Mouse (Mus musculus) heart, adult 2 months (tissue): Measurements from ENCODE around the gene Odf4. TPM values are rescaled to one million over a fixed set of nuclear protein-coding genes. Genes with fewer than 3 reads are reported as not detected.
A peak's percentile ranks its signal among the peaks of the same experiment; 100 is the strongest.

Experiments used
- DNase-seq, 2 experiments: peaks; one replicate each; pipeline ENCODE4 v3.0.0; 2021
- H3K27ac ChIP-seq: fragments of 200-600 bp; 2 replicates; pipeline ENCODE4 v1.8.1; 2022
- H3K27me3 ChIP-seq: fragments of 200-500 bp; 2 replicates; pipeline ENCODE4 v1.6.1; 2012; ENCODE audit warnings: mild to moderate bottlenecking, low read length, inconsistent platforms, mixed read lengths; ENCODE audit not compliant: control insufficient read depth, insufficient read depth
- H3K36me3 ChIP-seq: fragments of 200-500 bp; 2 replicates; pipeline ENCODE4 v1.6.1; 2012; ENCODE audit warnings: low read length, inconsistent platforms; ENCODE audit not compliant: control insufficient read depth, insufficient read depth
- H3K4me1 ChIP-seq: fragments of 200-500 bp; 2 replicates; pipeline ENCODE4 v1.6.1; 2011; ENCODE audit warnings: low read length; ENCODE audit not compliant: control insufficient read depth, insufficient read depth
- H3K4me3 ChIP-seq: fragments of 200-600 bp; 2 replicates; pipeline ENCODE4 v1.8.1; 2022
- H3K79me2 ChIP-seq: fragments of 200-500 bp; replicated peaks from 2 replicates; pipeline ENCODE4 v1.6.1; 2012; ENCODE audit warnings: mild to moderate bottlenecking, inconsistent platforms, low read length, moderate library complexity, mixed read lengths; ENCODE audit not compliant: control insufficient read depth, insufficient read depth
- H3K9ac ChIP-seq: fragments of 200-500 bp; 2 replicates; pipeline ENCODE4 v1.6.1; 2012; ENCODE audit warnings: low read depth, mild to moderate bottlenecking, control low read depth, inconsistent platforms, low read length, mixed read lengths
- CTCF ChIP-seq: fragments of 200-600 bp; IDR thresholded peaks from 2 replicates; pipeline ENCODE4 v1.8.1; 2022; ENCODE audit warnings: antibody characterized with exemption, mild to moderate bottlenecking, moderate library complexity
- EP300 ChIP-seq: fragments of 200-500 bp; IDR thresholded peaks from 2 replicates; pipeline ENCODE4 v1.6.1; 2011; ENCODE audit warnings: low read depth, low read length, control low read depth; ENCODE audit not compliant: insufficient read depth
- POLR2A ChIP-seq: fragments of 200-500 bp; IDR thresholded peaks from 2 replicates; pipeline ENCODE4 v1.6.1; 2011; ENCODE audit warnings: mild to moderate bottlenecking, low read depth, low read length, control low read depth; ENCODE audit not compliant: insufficient read depth
- WGBS: fragments of 180-500 bp; shearing (Covaris S2); methylation state at CpG from one replicate; pipeline ENCODE4 v1.1.7; 2018; 5-methylcytosine and 5-hydroxymethylcytosine counted together
- intact Hi-C: fragments of 180-260 bp; cut with DNase I; formaldehyde crosslinking; loops from one replicate; pipeline ENCODE4 v1.15.1; 2025
- polyA plus RNA-seq: library from polyadenylated mRNA; depleted of rRNA; stranded (reverse); fragments of >200 nt; gene quantifications from 2 replicates; pipeline ENCODE4 v1.2.3, GENCODE M21; 2012; rRNA removed
- total RNA-seq, 2 experiments: library from RNA; stranded (reverse); gene quantifications; 2 replicates each; pipeline ENCODE4 v1.2.3; 2021

The Odf4 gene
- total and polyA plus RNA-seq, 3 experiments, result 0.25 TPM; not detected in 2

- Histone ChIP-seq H3K9ac (no peak overlapping the region), H3K79me2 (no peaks in the 10 kb centered on the region), H3K36me3 (no peaks in the 10 kb centered on the region), H3K4me1 (no peaks in the 10 kb centered on the region), H3K27ac (no peak overlapping the region), H3K27me3 (no peaks in the 10 kb centered on the region), H3K4me3 (no peak overlapping the region)
- 83% methylated on average over 5 of the region's 5 CpGs for WGBS
- intact Hi-C loops, result no loop called here
- TF ChIP-seq CTCF, result no peak
- no peak for TF ChIP-seq EP300
- no peak for TF ChIP-seq POLR2A
- no peak for DNase-seq
Measured at GRCm38 (mm10) chr11:68886091-68886490, 40.8 kb downstream of the Odf4 start.

GRCm38 (mm10) chr11:68884368-68884767, 42.5 kb downstream of the Odf4 start:
- Histone ChIP-seq H3K4me1 (no peaks in the 10 kb centered on the region), H3K27ac (no peak overlapping the region), H3K9ac (no peak overlapping the region), H3K36me3 (no peaks in the 10 kb centered on the region), H3K79me2 (no peaks in the 10 kb centered on the region), H3K27me3 (no peaks in the 10 kb centered on the region), H3K4me3 (no peak overlapping the region)
- DNase-seq, result no peak
- 76% methylated on average over 5 of the region's 5 CpGs for WGBS
- TF ChIP-seq POLR2A, result no peak
- TF ChIP-seq CTCF, result no peak
- TF ChIP-seq EP300, result no peak
- intact Hi-C loops, result no loop called here

GRCm38 (mm10) chr11:68883843-68884242, 43.0 kb downstream of the Odf4 start:
- DNase-seq, result no peak
- H3K4me1 ChIP-seq, result no peaks in the 10 kb centered on the region
- intact Hi-C loops, result no loop called here
- TF ChIP-seq POLR2A, result no peak
- no peak for TF ChIP-seq CTCF
- TF ChIP-seq EP300, result no peak
- H3K9ac ChIP-seq, result no peak overlapping the region
- 80% methylated on average over 2 of the region's 2 CpGs for WGBS
- no peaks in the 10 kb centered on the region for H3K27me3 ChIP-seq
- no peaks in the 10 kb centered on the region for H3K79me2 ChIP-seq
- no peak overlapping the region for H3K4me3 ChIP-seq
- H3K36me3 ChIP-seq, result no peaks in the 10 kb centered on the region
- no peak overlapping the region for H3K27ac ChIP-seq

GRCm38 (mm10) chr11:68882107-68882506, 44.8 kb downstream of the Odf4 start:
- no peak overlapping the region for H3K4me3 ChIP-seq
- H3K4me1 ChIP-seq, result no peaks in the 10 kb centered on the region
- H3K9ac ChIP-seq, result no peak overlapping the region
- DNase-seq, result no peak
- H3K27me3 ChIP-seq, result no peaks in the 10 kb centered on the region
- intact Hi-C loops, result no loop called here
- WGBS, result 34% methylated on average over 14 of the region's 14 CpGs
- no peaks in the 10 kb centered on the region for H3K36me3 ChIP-seq
- no peaks in the 10 kb centered on the region for H3K79me2 ChIP-seq
- H3K27ac ChIP-seq, result no peak overlapping the region
- TF ChIP-seq POLR2A, result no peak
- no peak for TF ChIP-seq CTCF
- no peak for TF ChIP-seq EP300

- WGBS, result 78% methylated on average over 5 of the region's 5 CpGs
- Histone ChIP-seq H3K4me3 (no peak overlapping the region), H3K27me3 (no peaks in the 10 kb centered on the region), H3K4me1 (no peaks in the 10 kb centered on the region), H3K79me2 (no peaks in the 10 kb centered on the region), H3K36me3 (peaks cover 3% of the 10 kb centered on the region; the same call in 1 of the 2 replicates), H3K9ac (no peak overlapping the region), H3K27ac (no peak overlapping the region)
- intact Hi-C loops, result loop anchor here (10.0 kb wide), 1 partner anchor 314 kb away; no protein-coding TSS in a partner anchor
- DNase-seq, result no peak
- TF ChIP-seq EP300 (no peak), CTCF (no peak), POLR2A (no peak)
Measured at GRCm38 (mm10) chr11:68878811-68879210, 48.1 kb downstream of the Odf4 start.

GRCm38 (mm10) chr11:68874841-68875240, 52.0 kb downstream of the Odf4 start:
- Histone ChIP-seq H3K79me2 (no peaks in the 10 kb centered on the region), H3K36me3 (peaks cover 3% of the 10 kb centered on the region; the same call in 1 of the 2 replicates), H3K4me3 (no peak overlapping the region), H3K27me3 (no peaks in the 10 kb centered on the region), H3K27ac (peak overlapping the region; percentile 33), H3K4me1 (peaks cover 5% of the 10 kb centered on the region), H3K9ac (no peak overlapping the region)
- intact Hi-C loops, result loop anchor here (1.0 to 10.0 kb wide), 3 partner anchors 38 to 310 kb away; no protein-coding TSS in a partner anchor
- TF ChIP-seq EP300 (peak; percentile 74; the same call in 1 of the 2 replicates), POLR2A (no peak), CTCF (peak; percentile 77)
- WGBS, result 0% methylated on average over 2 of the region's 2 CpGs
- DNase-seq, result peak; percentile 49 to 60

Other genes with a start within 250 kb of the Odf4 start
- gene Myh10, start 235.5 kb downstream of the Odf4 start, total RNA-seq, result 10 to 100 TPM; 25.6 to 25.9 TPM
- 17.9 and 30.0 TPM in 2 replicates for gene Myh10, start 235.5 kb downstream of the Odf4 start, polyA plus RNA-seq
- gene Ndel1, start 55.2 kb downstream of the Odf4 start, total RNA-seq, result 10 to 100 TPM; 60.4 to 63.7 TPM
- gene Ndel1, start 55.2 kb downstream of the Odf4 start, polyA plus RNA-seq, result 45.5 and 64.1 TPM in 2 replicates
- gene Rnf222, start 38.5 kb downstream of the Odf4 start, total RNA-seq, result under 1 TPM; 0.07 to 0.13 TPM
- 0.12 TPM in 2 replicates for gene Rnf222, start 38.5 kb downstream of the Odf4 start, polyA plus RNA-seq
- gene Rpl26, start 25.5 kb downstream of the Odf4 start, total RNA-seq, result 100 to 1,000 TPM; 648 to 707 TPM
- 494 and 639 TPM in 2 replicates for gene Rpl26, start 25.5 kb downstream of the Odf4 start, polyA plus RNA-seq
- gene Arhgef15, start 30.4 kb upstream of the Odf4 start, total RNA-seq, result 10 to 100 TPM; 27.8 to 28.5 TPM
- gene Arhgef15, start 30.4 kb upstream of the Odf4 start, polyA plus RNA-seq, result 52.9 and 77.3 TPM in 2 replicates
- gene Slc25a35, start 41.0 kb upstream of the Odf4 start, total RNA-seq, result 1 to 10 TPM; 4.2 to 5.3 TPM
- 21.6 and 24.2 TPM in 2 replicates for gene Slc25a35, start 41.0 kb upstream of the Odf4 start, polyA plus RNA-seq
- 100 to 1,000 TPM in 1 of 2 experiments, 10 to 100 TPM in 1; 80.7 to 100 TPM for gene Rangrf, start 48.1 kb upstream of the Odf4 start, total RNA-seq
- 145 and 169 TPM in 2 replicates for gene Rangrf, start 48.1 kb upstream of the Odf4 start, polyA plus RNA-seq
- gene Pfas, start 81.4 kb upstream of the Odf4 start, total RNA-seq, result 1 to 10 TPM; 5.9 to 6.4 TPM
- 8.5 and 11.5 TPM in 2 replicates for gene Pfas, start 81.4 kb upstream of the Odf4 start, polyA plus RNA-seq
- 10 to 100 TPM; 10.7 to 15.7 TPM for gene Ctc1, start 88.8 kb upstream of the Odf4 start, total RNA-seq
- 21.5 and 26.8 TPM in 2 replicates for gene Ctc1, start 88.8 kb upstream of the Odf4 start, polyA plus RNA-seq
- under 1 TPM; 0.21 to 0.59 TPM for gene Aurkb, start 118.6 kb upstream of the Odf4 start, total RNA-seq
- gene Aurkb, start 118.6 kb upstream of the Odf4 start, polyA plus RNA-seq, result 0.61 and 1.1 TPM in 2 replicates
- 10 to 100 TPM; 15.3 to 17.8 TPM for gene Borcs6, start 132.6 kb upstream of the Odf4 start, total RNA-seq
- gene Borcs6, start 132.6 kb upstream of the Odf4 start, polyA plus RNA-seq, result 13.0 and 14.2 TPM in 2 replicates
- 1 to 10 TPM; 5.6 to 6.6 TPM for gene Tmem107, start 143.7 kb upstream of the Odf4 start, total RNA-seq
- 15.9 and 26.1 TPM in 2 replicates for gene Tmem107, start 143.7 kb upstream of the Odf4 start, polyA plus RNA-seq
- 10 to 100 TPM; 63.4 to 70.8 TPM for gene Vamp2, start 161.4 kb upstream of the Odf4 start, total RNA-seq
- 83.0 and 90.0 TPM in 2 replicates for gene Vamp2, start 161.4 kb upstream of the Odf4 start, polyA plus RNA-seq
- 10 to 100 TPM; 44.4 to 79.8 TPM for gene Per1, start 168.1 kb upstream of the Odf4 start, total RNA-seq
- gene Per1, start 168.1 kb upstream of the Odf4 start, polyA plus RNA-seq, result 18.0 and 36.4 TPM in 2 replicates
- under 1 TPM in 1 of 2 experiments, not detected in 1; 0.11 TPM for gene Hes7, start 193.3 kb upstream of the Odf4 start, total RNA-seq
- 0.10 TPM in 1 of 2 replicates, not detected in the other for gene Hes7, start 193.3 kb upstream of the Odf4 start, polyA plus RNA-seq
- under 1 TPM; 0.21 to 0.23 TPM for gene 9130213A22Rik, start 195.5 kb upstream of the Odf4 start, total RNA-seq
- 0.82 and 1.00 TPM in 2 replicates for gene 9130213A22Rik, start 195.5 kb upstream of the Odf4 start, polyA plus RNA-seq
- under 1 TPM; 0.05 to 0.07 TPM for gene Aloxe3, start 198.8 kb upstream of the Odf4 start, total RNA-seq
- 0.16 TPM in 1 of 2 replicates, not detected in the other for gene Aloxe3, start 198.8 kb upstream of the Odf4 start, polyA plus RNA-seq
- not detected for gene Alox12b, start 229.9 kb upstream of the Odf4 start, total RNA-seq
- gene Alox12b, start 229.9 kb upstream of the Odf4 start, polyA plus RNA-seq, result 0.04 TPM in 1 of 2 replicates, not detected in the other